Mouse (Mus musculus) R1 (cell line): Measurements from ENCODE around the gene Prlr.
A peak's percentile ranks its signal among the peaks of the same experiment; 100 is the strongest.

Source experiments
- DNase-seq: peaks from one replicate; pipeline ENCODE4 v3.0.0-alpha.2; 2018; ENCODE audit warnings: low read depth, low spot score

Prlr gene

DNA sequence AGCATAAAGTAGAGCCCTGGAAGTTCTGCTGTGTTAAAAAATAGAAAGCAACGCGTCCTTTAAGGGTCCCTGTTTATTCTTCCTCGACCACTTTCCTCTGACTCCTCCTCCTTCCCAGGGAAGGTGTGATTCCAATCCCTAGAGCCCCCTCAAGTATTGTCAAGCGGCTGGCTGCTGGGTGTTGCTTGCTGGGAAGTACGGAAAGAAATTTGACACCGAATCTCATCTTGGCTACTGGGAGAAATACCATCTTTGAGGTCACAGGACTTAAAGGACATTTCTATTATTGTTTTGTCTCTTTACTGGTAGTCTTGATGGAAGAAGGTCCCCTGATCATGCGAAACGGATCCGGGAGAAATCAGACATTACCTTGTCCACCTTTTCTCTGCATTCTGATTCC, at the start of gene Prlr:
TSS of gene Prlr (plus strand) at position 156 of the 400 bp plus-strand sequence.
- DNase-seq, result peak; percentile 31

DNA sequence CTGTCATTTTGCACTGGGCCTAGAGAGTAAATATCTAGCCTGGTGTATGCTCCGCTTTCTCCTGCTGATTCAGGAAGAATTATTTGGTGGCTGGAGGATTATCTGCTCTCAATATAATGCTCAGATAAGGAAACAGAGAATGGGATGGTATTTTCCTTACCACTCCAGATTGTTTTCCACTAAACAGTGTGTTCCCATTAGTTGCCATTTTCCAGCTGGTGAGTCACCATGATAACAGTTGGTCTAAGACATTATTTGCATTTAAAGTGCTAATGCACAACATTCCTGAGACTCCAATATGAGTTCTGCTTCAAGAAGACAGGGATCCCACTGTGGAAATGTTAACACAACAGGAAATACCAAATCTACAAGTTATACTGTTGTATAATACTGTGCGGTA, 43.3 kb upstream of the Prlr start:
- DNase-seq, result no peak

DNA sequence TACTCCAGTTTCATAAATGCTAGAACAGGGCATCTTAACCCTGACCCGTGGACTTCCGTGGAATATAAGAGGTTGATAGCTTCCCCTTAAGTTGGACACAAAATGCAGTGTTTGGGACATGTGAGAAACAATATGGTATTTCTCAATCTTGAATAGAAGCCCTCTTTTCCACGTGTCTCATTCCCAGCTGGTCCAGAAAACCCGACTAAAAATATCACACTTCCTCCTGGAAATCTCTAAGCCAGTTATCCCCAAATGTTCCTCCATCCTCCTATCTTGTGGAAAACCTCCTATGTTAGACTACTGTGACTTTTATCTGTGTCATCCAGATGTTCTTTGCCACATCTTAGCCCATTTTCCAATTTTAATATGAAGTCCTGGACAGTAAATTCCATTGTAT, 42.1 kb upstream of the Prlr start:
- DNase-seq, result no peak

DNA sequence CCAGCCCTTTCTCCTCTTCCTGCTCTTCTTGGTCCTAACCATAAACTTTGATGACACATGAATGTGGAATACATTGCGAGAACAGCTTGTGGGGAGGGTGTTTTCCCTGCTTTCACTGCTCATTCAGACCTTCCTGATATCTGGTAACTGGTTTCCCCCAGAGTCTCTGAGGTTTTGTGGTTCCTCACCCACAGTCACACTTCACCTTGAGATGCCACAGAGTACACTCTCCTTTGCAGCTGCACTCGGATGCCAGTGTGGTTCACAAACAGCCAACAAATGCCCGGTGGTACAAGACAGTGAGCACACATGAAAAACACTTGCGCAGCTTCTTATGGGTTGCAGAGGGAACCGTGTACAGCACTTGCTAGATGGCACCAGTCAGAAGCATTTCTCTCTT, 32.5 kb upstream of the Prlr start:
- no peak for DNase-seq

DNA sequence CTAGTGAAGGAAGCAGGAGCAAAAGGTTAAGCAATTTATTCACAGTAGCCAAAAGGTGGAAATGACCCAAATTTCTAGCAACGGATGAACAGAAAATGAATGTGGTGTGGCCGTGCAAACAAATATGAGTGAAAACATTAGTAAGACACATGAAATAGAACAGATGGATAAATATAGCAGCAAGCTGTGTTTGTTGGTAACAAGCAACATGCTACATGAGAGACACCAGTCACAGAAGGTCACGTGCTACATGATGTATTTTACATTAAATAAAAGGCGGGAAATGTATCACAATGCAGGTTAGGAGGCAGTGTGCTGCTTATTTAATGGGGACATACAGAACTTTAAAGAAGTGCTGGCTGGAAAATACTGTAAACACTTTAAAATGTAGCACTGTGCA, 28.8 kb upstream of the Prlr start:
- no peak for DNase-seq

DNA sequence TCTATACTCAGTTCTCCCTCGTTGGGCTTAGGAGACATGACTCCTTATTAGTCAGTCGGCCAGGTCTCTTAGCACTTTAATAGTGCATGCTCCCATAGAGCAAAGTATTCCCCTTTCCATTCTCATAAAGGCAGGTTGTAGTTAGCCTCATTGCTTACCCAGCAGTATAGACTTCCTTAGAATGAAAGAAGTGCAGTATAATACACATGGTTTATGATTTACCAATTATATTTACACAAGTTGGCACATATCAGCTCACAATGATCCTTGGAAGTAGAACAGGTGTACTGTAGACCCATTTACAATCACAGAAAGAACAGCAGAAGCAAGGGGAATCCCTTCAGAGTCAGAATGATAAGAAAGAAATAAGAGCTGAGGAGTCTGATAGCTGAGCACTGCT, 16.4 kb upstream of the Prlr start:
- no peak for DNase-seq

DNA sequence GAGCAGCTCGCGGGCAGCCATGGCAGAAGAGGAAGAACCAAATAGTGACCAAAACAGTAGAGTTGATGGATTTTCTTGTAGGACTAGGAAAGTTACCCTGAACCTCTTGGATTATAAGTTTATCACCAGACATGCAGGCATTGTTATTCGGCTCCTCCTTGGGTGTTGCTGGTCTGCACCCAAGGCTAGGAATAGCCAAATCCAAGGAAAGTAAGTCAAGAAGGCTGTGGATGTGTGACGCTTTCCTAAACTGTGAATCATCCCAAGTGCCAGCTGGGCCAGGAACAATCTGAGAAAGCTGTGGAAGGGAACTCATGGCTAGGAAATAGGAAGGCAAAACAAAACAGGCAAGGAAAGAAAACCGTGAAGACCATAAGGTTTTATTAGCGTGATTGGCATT, 2.0 kb upstream of the Prlr start:
- no peak for DNase-seq

DNA sequence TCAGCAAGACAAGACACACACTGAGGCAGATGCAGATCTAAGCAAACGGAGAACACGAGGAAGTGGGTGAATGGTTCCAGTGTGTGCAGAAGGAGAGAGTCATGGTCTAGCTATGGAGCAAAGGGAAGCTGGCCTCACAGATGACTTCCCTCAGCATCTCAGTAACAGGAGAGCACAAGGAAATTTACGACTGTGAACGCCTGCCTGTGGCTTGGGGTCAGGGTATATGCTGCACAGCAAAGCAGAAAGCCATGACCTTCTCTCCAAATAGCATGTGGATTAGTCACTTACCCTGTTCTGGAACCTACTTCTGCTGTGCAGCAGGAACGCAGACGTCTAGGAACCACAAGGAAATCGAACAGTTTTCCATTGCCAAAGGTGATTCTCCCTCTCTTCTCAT, 1.4 kb upstream of the Prlr start:
- no peak for DNase-seq

DNA sequence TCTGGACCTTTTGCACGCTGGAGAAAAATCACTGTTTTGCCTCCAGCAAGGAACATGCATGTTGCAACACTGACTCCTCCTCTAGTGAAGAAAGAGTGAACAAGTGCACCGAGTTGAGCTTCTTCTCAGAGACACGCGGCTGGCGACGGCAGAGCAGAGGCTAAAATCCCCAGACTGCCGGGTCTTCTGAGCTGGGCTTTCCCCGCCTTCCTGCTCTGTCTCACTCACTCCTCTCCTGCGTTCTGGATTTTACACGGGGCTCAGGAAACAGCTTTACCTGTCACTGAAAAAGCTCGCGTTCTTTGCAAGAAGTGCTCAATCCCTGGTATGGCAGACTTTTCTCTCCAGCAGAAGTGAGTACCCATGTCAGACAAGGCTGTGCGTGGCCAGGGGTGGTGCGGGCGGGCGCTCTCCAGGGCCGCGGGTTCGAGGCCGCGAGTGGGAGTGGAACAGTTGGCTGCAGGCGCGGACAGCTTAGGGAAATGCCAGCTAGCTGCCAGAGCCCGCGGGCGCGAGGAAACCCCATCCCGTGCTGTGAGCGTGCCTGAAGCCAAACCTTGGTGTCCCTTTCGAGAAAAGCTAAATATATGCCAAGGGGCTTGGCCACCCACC, 587 bp downstream of the Prlr start:
- peak; percentile 40 for DNase-seq

DNA sequence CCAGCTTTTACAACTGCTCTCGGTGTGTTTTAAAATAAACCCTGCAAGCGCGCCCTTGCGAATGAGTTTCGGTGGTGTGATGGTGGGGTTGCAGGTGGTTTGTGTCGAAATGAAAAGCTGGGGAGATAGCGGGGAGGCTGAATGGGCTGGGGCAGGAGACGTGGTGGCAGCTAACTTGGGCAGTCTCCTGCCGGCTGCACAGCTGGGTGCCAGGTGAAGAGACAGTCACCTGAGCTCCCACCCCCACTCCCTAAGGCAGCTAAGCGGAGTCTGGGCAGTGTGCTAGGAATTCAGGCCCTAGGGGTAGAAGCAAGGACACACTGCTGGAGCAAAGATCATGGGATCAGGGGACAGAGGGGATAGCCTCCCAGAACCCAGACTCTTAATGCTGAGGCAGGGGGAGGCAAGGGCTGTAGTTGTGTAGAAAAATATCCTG, 1.1 kb downstream of the Prlr start:
- peak; percentile 24 for DNase-seq

DNA sequence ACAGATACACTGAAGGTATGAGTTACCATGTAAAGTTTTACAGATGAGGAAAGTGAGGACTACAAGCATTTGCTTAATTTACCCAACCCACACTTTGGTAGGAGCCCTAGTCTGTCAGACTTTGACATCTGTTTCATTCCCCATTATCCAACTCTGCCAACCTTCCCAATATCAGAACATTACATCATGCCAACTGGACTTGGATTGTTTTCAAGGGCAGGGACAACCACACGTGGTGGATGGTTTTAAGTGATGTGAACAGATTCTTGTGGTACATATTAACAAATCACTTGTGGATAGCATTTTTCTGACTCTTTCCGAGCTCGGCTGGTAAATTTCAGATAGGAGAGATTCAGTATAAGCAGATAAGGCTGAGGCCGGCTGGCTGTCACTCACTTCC, 3.7 kb downstream of the Prlr start:
- no peak for DNase-seq

DNA sequence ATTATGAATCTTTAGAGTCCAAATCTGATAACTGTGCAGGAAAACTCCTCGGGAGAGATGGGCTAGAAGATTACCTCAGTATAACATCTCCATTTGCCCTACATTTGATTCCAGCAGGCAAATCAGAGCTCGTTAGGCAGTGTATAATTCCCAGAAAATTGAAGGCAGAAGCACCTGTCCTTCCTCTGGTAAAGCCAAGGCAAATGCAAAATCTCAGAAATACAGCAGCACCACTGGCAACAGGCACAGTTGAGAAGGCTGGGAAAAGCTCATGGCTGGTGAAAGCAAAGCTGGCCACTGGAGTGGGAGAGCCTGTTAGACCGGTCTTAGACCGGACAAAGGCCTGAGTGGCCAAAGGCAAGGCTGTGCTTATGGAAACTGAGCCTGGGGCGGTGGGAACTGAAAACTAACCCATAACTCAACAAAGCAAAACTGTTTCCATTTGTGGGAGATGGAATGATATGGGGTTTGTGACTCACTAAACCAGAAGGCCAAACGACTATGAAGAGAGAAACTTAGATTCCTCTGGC, 15.1 kb downstream of the Prlr start:
- DNase-seq, result no peak

DNA sequence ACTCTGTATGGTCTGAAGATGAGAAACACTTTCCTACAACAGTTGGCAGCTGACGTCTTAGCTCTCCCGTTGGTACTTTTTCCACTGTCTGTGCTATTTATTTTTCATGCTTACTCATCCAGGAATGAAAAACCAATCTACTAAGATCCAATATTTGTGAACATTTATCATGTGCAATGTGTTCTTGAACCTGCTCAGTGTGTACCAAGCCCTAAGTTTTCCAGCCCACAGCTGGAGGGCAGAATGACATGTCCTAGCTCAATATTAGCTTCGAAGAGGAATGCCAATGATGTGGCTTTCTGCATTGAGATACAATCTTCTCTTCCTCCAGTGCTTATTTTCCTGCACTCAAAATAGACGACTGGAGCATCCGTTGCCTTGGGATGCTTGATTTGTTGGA, 24.0 kb downstream of the Prlr start:
- DNase-seq, result no peak

DNA sequence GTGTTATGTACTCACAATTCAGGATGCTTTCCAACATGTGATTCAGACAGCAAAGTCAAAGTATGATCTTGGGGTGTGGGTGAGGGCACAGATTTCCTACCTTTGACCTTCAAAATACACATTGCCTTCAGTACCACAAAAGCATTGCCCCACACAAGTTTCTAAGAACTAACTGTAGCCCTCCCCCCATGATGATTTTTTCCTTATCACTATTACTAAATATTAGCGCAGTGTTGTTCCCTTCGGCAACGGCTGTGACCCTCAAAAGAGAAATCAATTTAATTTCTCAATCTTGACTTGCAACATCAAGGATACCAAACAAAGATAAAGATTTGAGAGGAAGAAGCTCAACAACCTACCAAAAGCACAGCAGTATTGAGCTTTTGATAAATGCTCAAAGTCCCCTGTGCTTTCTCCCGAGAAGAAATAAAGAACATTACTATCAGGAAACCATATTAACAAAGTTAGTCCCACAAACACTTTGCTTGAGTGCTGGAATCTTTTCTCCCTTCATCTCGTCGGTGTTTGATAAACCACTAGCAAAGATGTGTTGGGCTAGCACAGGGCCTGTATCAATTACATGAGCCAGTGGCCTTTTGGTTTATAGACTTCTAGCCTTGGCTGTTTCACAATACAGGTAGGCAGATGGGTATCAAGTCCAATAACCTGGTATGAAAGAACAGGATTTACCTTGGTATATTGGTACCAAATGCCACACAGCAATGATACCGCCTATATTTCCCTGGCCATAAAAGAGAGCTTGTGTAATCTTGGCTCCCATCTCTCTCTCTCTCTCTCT, 25.7 kb downstream of the Prlr start:
- DNase-seq, result no peak

DNA sequence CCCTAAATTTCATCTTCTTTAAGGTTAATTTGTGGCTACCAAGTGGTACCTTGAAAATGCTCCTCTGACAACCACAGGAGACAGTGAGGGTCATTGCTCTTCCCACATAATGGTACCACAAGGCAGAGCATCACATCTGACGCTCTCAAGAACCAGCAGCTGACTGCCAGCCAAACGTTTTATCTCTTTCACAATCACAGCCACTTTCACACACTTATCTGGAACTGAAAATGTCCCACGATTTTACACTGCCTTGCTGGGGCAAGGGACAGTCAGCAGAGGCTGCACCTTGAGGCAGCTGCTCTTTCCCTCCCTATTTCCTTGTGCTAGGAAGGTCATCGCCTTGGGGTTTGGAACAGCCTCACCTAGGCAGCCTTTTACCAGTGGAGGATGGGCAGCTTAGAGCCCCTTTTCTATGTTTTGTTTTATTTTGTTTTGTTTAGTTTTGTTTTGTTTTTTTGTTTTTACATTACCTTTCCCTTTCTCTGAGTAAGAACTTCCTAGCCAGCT, 33.3 kb downstream of the Prlr start:
- DNase-seq, result no peak

DNA sequence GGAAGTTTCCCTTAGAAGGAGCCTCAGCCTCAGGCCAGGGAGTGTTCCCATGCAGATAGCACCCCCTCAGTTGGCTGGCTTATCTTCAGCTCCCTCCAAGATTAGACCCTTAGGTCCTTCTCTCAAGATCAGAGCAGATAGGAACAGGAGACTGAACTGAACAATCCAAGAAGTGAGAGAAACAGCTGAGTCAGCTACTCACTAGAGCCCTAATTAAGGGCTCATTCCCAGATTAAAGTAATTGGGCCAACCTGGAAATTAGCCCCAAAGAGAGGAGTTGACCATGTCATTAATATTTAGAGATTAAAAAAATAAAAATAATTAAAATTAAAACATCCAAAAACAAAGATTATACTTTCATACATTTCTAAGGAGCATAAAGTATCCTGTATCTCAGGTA, 35.0 kb downstream of the Prlr start:
- DNase-seq, result no peak

DNA sequence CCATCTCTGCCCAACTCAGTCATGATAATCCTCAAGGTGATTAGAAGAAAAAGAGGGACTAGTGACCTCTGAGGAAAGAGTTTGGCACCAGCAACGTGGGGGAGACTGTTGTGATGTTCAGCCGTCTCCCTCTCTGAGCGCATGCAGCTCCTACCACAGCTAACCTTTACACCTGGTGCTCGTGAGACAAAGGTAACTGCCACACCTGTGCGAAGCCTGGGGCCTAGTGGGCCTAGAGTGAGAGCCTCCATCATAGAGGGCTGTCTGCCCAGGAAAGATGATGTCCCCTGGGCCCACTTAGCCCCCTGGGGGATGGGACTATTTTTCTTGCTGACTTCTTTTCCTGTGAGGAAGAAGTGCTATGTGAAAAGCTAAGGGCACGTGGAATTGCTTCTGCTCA, 36.2 kb downstream of the Prlr start:
- no peak for DNase-seq

DNA sequence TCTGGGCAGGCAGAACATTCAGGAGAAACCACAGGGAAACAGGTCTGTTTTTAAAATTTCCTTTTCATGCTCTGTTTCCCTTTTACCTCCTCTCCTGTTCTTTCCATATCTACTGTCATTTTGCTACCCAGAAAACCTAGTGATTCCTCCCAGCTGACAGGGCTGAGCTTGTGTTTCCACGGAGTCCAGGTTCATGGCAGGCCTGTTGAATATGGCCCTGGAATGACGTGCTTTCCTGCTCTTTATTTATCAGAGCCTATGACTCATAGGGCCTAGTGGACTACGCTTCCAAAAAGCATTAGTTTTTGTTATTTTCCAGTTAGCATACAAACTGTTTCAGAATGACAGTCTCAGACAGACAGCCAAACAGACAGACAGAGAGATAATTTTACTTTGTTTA, 36.7 kb downstream of the Prlr start:
- no peak for DNase-seq

DNA sequence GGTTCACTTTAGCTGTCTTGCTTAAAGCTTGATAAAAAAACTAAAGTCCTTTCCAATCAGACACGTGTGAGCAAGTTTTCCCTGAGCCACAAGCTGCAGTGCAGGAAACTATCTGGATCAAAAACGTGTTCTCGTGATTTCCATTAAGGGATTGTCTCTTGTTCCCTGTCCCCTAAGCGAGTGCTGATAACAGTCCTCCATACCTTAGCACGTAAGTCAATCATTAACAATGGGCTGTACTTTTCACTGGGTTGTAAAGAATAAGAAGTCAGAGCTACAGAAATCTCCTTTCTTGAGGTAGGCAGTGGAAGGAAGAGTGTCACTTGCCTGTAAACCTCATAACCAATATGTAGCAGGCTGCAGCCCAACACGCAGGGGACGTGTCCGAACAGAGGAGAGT, 38.7 kb downstream of the Prlr start:
- no peak for DNase-seq

DNA sequence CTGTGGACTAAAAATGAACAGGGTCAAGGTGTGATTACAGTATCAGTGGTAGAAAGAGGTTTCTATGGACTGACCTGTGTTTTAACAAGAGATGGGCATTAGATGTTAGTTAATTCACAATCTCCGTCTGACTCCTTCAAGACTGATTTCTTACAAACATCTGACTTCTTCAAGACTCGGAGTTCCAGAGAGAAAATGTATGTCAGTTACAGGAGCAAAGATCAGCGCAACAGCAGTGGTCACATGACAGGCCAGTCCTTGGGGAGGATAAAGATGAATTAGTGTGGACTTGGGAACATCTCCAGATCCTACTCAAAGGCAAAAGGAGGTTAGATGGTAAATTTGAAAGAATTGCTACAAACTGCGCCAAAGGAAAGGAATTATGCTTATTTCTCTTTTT, 39.2 kb downstream of the Prlr start:
- no peak for DNase-seq

DNA sequence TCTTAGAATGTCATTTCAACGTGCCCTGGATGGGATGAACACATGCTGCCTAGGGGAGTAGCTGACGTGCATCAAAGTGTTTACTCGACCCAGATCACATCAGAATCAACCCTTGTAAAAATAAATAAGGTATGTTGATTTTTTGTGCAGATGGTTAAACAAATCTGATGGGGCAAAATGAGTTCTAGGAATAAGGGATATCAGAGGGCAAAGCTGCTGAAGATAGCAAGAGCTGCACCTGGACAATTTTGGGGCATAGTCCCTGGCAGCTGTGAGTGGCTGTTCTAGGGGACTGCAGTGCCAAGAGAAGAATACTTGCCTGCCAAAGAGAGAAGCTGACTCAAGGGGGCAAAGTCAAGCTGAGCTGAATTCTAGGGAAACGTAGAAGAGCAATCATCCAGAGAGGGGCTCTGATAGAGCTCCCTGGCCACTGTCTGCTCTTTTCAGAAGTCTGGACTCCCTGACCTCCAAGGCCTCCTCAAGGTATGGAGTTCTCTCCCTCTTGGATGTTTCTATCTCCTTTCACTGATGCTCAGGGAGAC, 46.6 kb downstream of the Prlr start:
- DNase-seq, result no peak

DNA sequence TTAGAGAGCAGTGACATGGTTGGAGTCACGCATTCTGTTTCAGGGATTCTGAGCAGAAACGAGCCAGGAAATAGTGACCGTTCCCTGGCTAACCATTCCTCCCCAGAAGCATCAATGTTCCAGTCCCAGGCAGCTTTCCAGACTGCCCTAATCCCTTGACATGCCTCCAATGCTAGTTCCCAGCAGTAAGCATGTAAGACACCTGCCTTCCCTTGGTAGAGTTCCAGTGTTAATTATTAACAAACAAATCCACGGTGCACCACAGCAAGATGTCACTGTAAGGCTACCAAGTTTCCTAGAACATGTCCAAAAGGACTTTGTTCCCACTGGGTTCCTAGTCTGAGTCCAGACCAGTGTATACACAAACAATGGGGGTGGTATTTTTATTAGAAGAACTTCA, 48.7 kb downstream of the Prlr start:
- DNase-seq, result no peak

DNA sequence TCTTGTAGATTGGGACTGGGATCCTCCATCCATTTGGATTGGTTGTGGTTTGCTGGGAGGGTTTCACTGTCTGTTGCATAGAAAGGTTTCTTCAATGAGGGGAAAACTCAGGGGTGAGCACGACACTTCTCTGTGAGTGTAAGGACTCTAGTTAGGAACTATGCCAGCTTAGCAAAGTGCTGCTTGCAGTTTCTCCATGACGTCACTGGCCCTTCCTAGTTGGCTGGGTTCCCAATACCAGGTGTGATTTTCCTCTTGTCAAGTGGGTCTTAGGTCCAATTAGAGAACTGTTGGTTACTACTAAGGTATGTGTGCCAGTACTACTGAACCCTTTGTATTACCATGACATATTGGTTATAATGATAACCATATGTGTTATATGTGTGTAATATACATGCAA, 51.6 kb downstream of the Prlr start:
- DNase-seq, result no peak
